16 mouse cellular contexts compared by ENCODE assay signal in the genomic region with DNA sequence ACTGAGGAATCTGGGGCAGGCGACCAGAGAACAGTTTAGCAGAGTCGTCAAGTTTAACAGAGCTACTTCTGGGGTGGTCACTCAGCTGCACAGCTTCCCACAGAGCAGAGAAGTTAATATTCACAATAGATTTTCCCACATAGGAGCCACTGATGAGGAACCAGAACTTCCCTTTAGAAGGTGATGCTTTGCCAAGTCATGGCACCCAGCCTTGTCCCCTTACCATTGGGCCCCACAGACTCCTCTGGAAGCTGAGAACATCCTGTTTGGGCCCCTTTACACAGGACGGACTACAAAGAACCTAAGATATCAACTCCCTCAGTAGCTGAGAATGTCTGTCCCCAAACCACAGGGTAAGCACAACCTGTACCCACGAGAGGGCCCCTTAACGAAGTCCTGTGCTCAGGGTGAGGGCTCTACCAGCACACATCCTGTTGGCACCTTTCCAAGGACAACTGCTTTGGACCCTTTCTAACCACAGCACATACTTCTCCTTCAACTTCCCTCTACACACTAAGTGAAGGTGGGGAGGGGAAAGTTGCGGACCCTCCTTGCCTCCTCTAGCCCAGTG. TPM values are rescaled to one million over a fixed set of nuclear protein-coding genes. Genes with fewer than 3 reads are reported as not detected.
DNase-seq lines count a peak whose midpoint lies in the region; ATAC-seq lines count a peak whose summit lies in the region.
"Had no signal": no experiment of that assay in that cellular context is flagged by ENCODE, and none has a peak within 500 bp of the region (broad histone marks: within the 10 kb centered on the region; RNA-seq: fewer than 3 reads in every experiment).

No protein-coding gene starts in this region.

- H3K4me2 ChIP-seq in lung, embryonic 15.5 days: no peak overlapping the region
- no peak overlapping the region for H3K4me2 ChIP-seq in liver, embryonic 15.5 days
- H3K4me2 ChIP-seq: embryonic facial prominence, embryonic 15.5 days; limb, embryonic 13.5 days had no signal

- no peak overlapping the region for H3K27ac ChIP-seq in lung, embryonic 15.5 days
- H3K27ac ChIP-seq in liver, embryonic 15.5 days (replicated peaks): no peak overlapping the region
- H3K27ac ChIP-seq: embryonic facial prominence, embryonic 15.5 days; layer of hippocampus, adult 2 months; limb, embryonic 13.5 days had no signal

- H3K4me3 ChIP-seq in lung, embryonic 15.5 days: no peak overlapping the region
- no peak overlapping the region for H3K4me3 ChIP-seq in liver, embryonic 15.5 days (replicated peaks)
- H3K4me3 ChIP-seq: embryonic facial prominence, embryonic 15.5 days; layer of hippocampus, adult 2 months; limb, embryonic 13.5 days had no signal

- ATAC-seq in lung, embryonic 15.5 days (ENCODE audit: borderline replicate concordance, extremely low read depth, low FRiP score, low TSS enrichment): peak; percentile 59; the same call in 1 of the 2 replicates
- ATAC-seq in liver, embryonic 15.5 days (ENCODE audit: insufficient read depth): peak; percentile 31
- ATAC-seq: forebrain, embryonic 16.5 days had no signal

- no peaks in the 10 kb centered on the region for H3K27me3 ChIP-seq in lung, embryonic 15.5 days
- no peaks in the 10 kb centered on the region for H3K27me3 ChIP-seq in liver, embryonic 15.5 days
- H3K27me3 ChIP-seq: embryonic facial prominence, embryonic 15.5 days; limb, embryonic 13.5 days had no signal

- 42% methylated on average over 6 of the region's 6 CpGs for WGBS in lung, embryonic 15.5 days
- 12% methylated on average over 6 of the region's 6 CpGs for WGBS in liver, embryonic 15.5 days (ENCODE audit: insufficient replicate concordance)

- DNase-seq in lung, adult 18-20 months: no peak
- peak; percentile 19 for DNase-seq in Muller cell, postnatal 12 days (ENCODE audit: inconsistent ontology term)
- peak; percentile 36 for DNase-seq in thymus, postnatal 14 days
- DNase-seq in cerebellum, postnatal 25 days: no peak
- DNase-seq in ovary, postnatal 36 days (ENCODE audit: low spot score): no peak
- DNase-seq in frontal cortex, postnatal 36 days (ENCODE audit: low spot score in 2 of 2): no peak
- DNase-seq: cerebellum, adult 8-10 months; heart, postnatal 4 days; kidney, adult 11 months had no signal

- H3K36me3 ChIP-seq in lung, embryonic 15.5 days: no peaks in the 10 kb centered on the region
- H3K36me3 ChIP-seq in liver, embryonic 15.5 days (replicated peaks): no peaks in the 10 kb centered on the region
- H3K36me3 ChIP-seq: embryonic facial prominence, embryonic 15.5 days; limb, embryonic 13.5 days had no signal

- no peaks in the 10 kb centered on the region for H3K9me3 ChIP-seq in lung, embryonic 15.5 days
- H3K9me3 ChIP-seq in liver, embryonic 15.5 days (replicated peaks): no peaks in the 10 kb centered on the region
- H3K9me3 ChIP-seq: embryonic facial prominence, embryonic 15.5 days; limb, embryonic 13.5 days had no signal

- H3K4me1 ChIP-seq in lung, embryonic 15.5 days: no peaks in the 10 kb centered on the region
- no peaks in the 10 kb centered on the region for H3K4me1 ChIP-seq in liver, embryonic 15.5 days (replicated peaks)
- H3K4me1 ChIP-seq: embryonic facial prominence, embryonic 15.5 days; limb, embryonic 13.5 days had no signal

- H3K9ac ChIP-seq in lung, embryonic 15.5 days: no peak overlapping the region
- no peak overlapping the region for H3K9ac ChIP-seq in liver, embryonic 15.5 days
- H3K9ac ChIP-seq: embryonic facial prominence, embryonic 15.5 days; limb, embryonic 13.5 days had no signal

RNA-seq across cellular contexts. Expression of a gene that starts 5.1 kb away (rescaled TPM):
- polyA plus RNA-seq in lung, embryonic 15.5 days (2015; fragmentation: Nextera tagmentation; extraction: Ambion mirVana): not detected in 2 replicates
- polyA plus RNA-seq in liver, embryonic 15.5 days (2015; fragmentation: Nextera tagmentation; extraction: Ambion mirVana): not detected in 2 replicates
- polyA plus RNA-seq: forebrain, embryonic 16.5 days; gonadal fat pad, adult 2 months; limb, embryonic 13.5 days had no signal

RNA-seq across cellular contexts. Expression of a gene that starts 13.5 kb away (rescaled TPM):
- polyA plus RNA-seq in lung, embryonic 15.5 days (2015; fragmentation: Nextera tagmentation; extraction: Ambion mirVana): 0.12 and 0.20 TPM in 2 replicates
- 0.06 and 0.08 TPM in 2 replicates for polyA plus RNA-seq in liver, embryonic 15.5 days (2015; fragmentation: Nextera tagmentation; extraction: Ambion mirVana)

RNA-seq across cellular contexts. Expression of a gene that starts 19.4 kb away (rescaled TPM):
- not detected in 2 replicates for polyA plus RNA-seq in lung, embryonic 15.5 days (2015; fragmentation: Nextera tagmentation; extraction: Ambion mirVana)
- not detected in 2 replicates for polyA plus RNA-seq in liver, embryonic 15.5 days (2015; fragmentation: Nextera tagmentation; extraction: Ambion mirVana)
- polyA plus RNA-seq: forebrain, embryonic 16.5 days; limb, embryonic 13.5 days had no signal

RNA-seq across cellular contexts. Expression of a gene that starts 26.1 kb away (rescaled TPM):
- polyA plus RNA-seq in lung, embryonic 15.5 days (2015; fragmentation: Nextera tagmentation; extraction: Ambion mirVana): not detected in 2 replicates
- polyA plus RNA-seq in liver, embryonic 15.5 days (2015; fragmentation: Nextera tagmentation; extraction: Ambion mirVana): not detected in 2 replicates
- polyA plus RNA-seq: embryonic facial prominence, embryonic 15.5 days; forebrain, embryonic 16.5 days; gonadal fat pad, adult 2 months; limb, embryonic 13.5 days had no signal

RNA-seq across cellular contexts. Expression of a gene that starts 26.6 kb away (rescaled TPM):
- not detected in 2 replicates for polyA plus RNA-seq in lung, embryonic 15.5 days (2015; fragmentation: Nextera tagmentation; extraction: Ambion mirVana)
- polyA plus RNA-seq in liver, embryonic 15.5 days (2015; fragmentation: Nextera tagmentation; extraction: Ambion mirVana): not detected in 2 replicates
- polyA plus RNA-seq: forebrain, embryonic 16.5 days; limb, embryonic 13.5 days had no signal

Comparison
In these comparisons a context has a peak if more than half of its experiments do, and no peak if none do; other contexts are left out.
1. DNase-seq: peak in Muller cell, postnatal 12 days (single experiment) and thymus, postnatal 14 days (single experiment); none in lung, adult 18-20 months (0 of 2), cerebellum, postnatal 25 days (0 of 2), ovary, postnatal 36 days (single experiment) and frontal cortex, postnatal 36 days (0 of 2).